Mouse (Mus musculus): ENCODE results near the gene Rps26.

The Rps26 gene

GRCm38 (mm10) chr10:128602470-128603128 lies 23.9 kb downstream of the Rps26 start:
- DNase-seq (ENCODE audit: low read depth), result no peak

GRCm38 (mm10) chr10:128601499-128601898 lies 25.0 kb downstream of the Rps26 start:
- no peak for DNase-seq (ENCODE audit: low read depth)

- no peak for DNase-seq (ENCODE audit: low read depth)
These were observed 28.1 kb downstream of the Rps26 start for GRCm38 (mm10) chr10:128598476-128598875.

DNA sequence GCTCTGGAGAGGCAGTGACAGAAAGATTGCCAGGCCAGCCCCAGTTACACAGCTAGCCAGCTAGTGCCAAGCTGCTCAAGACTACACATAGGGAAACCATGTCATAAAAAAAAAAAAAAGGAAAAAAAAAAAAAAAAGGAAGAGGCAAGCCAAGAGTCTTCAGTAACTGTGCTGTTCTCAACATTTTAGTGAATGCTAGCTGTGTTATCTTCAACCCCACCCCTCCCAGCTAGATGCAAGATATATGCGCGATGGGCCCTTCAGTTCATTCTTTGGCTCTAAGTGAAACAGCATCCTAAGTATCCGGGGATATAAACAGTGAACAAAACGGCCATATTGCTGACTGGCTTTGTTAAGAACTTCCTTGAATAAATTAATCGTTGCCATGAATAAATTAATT lies 33.8 kb downstream of the Rps26 start:
- DNase-seq (ENCODE audit: low read depth), result no peak

- peak; percentile 49 for DNase-seq (ENCODE audit: low read depth)
These were observed 35.1 kb downstream of the Rps26 start for GRCm38 (mm10) chr10:128591436-128591835.

DNA sequence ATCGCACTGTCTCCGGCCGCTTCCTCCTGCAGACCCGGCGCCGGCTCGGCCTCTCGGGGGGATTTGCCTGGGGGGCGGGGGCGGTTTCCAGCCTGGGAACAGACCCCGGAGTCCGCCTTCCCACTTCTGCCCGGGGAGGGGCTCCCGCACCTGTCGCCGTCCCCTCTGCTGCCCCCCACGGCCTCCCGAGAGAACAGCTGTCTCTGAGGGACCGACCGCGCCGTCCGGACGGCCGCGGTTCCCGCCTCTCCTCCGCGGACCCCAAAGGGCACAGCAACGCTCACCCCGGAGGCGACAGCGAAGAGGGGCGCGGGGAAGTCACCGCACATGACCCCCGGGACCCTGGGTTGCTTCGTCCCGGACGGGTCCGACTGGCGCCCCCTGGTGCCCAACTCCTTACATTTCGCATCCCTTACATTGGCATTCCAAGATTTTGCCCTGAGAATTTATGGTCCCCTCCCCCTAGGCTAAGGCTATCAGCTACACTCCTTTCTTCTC lies 36.3 kb downstream of the Rps26 start:
- DNase-seq (ENCODE audit: low read depth), result peak; percentile 59

DNA sequence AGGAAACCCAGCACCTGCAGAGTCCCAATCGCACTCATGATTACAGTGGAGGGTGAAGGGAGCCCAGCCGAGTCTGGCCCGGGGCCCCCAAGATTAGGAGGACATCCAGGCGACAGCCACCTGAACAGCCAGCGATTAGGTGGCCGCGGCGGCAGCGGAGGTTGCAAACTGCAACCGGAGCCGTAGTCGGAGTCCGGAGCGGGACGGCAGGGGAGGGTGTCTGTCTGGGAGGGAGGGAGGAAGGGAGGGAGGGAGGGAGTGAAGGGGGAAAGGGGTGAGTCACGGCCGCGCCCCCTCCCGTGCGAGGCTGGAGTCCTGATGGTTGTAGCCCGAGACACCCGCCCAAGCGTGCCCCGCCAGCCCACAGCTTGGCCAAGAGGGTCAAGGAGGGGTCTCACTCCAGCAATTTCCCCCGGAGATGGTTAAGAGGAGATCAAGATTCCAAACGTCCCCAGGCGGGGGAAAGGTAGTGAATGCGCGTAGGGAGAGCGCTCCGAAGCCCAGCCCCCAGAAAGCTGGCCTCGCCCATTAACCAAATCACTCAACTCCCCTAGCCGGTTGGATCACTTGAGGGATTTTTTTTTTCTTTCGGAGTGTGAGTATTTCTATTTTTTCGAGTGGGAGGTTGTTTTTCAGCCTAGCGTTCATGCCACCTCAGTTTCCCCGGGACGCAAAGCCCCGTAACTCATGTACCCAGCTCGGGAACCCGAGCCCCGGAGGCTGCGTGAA lies 36.9 kb downstream of the Rps26 start, which contains the start of gene Erbb3:
Gene Erbb3 (minus strand): TSS at position 189 of the 729 bp plus-strand sequence.
- DNase-seq (ENCODE audit: low read depth), result peak; percentile 76

DNA sequence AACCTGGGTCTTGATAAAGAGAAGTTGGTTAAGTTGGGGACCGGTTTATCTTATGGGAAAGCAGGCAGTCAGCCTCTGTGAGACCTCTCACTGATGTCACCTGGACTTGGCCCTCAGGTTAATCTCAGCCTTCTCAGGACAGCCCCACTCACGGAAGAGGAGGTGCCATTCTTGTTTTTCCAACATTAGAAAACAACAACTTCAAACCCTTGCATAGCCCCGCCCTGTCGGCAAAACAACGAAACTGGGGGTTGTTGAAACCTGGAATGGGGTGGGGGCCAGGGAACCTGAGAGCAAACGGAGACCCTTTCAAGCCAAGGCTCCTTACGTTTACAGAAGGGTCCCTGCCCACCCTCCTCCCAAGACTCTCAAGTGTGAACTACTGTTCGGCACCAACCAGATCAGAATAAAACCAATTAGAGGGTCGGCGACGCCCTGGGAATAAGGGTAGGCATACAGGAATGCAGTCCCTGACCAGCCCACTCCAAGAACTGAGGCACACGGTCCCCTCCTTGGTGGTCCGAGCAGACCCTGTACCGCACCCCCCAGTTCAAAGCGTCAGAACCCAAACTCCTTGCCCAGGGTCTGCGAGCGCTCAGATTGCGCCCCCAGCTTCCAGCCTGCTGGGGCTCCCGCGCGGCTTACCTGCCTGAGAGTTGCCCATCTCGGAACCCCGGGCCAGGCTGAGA lies 37.6 kb downstream of the Rps26 start:
- no peak for DNase-seq (ENCODE audit: low read depth)

DNA sequence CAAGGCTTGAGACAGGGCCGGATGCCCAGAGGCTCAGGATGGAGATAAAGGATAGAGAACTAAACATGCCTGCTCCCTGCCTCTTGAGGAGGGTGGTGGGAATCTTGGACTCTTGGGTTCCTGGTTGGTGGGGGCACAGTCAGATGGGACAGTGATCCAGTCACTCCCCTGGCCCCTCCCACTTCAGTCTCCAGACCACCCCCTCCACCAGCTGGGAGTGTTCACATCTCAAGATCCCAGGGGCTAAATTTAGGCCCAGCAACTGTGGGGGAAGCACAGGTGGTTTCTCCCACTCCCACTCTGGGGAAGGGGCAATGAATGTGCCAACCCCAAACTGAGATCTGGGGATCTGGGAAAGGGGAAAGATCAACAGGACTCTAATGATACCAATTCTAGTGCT lies 38.4 kb downstream of the Rps26 start:
- no peak for DNase-seq (ENCODE audit: low read depth)

DNA sequence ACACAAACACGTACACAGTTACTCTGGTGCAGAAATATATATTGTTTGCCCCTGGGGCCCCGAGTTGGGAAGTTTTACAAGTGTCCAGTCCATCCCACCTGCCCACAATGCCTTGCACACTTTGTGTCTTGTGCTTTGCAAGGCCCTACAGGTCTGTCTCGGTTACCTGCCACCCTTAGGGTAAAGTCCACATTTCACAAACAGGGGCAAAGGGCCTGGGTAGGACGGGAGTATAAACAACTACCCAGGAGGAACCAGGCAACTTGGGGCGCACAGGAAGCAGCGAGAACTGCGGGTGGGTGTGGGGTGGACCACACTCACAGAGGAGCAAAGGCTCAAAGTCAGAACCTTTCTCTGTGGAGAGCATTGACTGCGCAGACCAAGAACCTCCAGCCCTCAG lies 38.9 kb downstream of the Rps26 start:
- DNase-seq (ENCODE audit: low read depth), result no peak

- no peak for DNase-seq (ENCODE audit: low read depth)
These were observed 39.4 kb downstream of the Rps26 start for GRCm38 (mm10) chr10:128587120-128587519.

- no peak for DNase-seq (ENCODE audit: low read depth)
These were observed 40.0 kb downstream of the Rps26 start for GRCm38 (mm10) chr10:128586546-128586945.

- no peak for DNase-seq (ENCODE audit: low read depth)
These were observed 42.2 kb downstream of the Rps26 start for GRCm38 (mm10) chr10:128584386-128584785.

DNA sequence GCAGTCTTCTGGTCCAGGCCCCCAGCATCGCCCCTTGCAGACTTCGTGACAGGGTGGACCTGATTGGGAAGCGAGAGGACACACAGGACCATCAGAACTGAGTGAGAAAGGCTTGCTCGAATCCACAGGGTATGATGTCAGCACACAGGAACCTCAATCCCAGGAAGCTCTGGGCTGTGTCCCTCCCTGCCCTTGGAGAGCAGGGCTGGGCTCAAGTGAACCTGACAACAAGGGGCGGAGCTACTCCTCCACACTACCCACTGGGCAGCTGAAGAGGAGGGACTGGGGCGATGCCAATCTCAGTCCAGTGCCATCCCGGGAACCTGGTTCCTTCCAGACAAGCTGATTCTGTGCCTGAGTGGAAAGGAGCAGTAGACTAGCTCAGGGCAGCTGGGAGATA lies 42.9 kb downstream of the Rps26 start:
- DNase-seq (ENCODE audit: low read depth), result no peak

GRCm38 (mm10) chr10:128579731-128580130 lies 46.8 kb downstream of the Rps26 start:
- no peak for DNase-seq (ENCODE audit: low read depth)

- no peak for DNase-seq (ENCODE audit: low read depth)
These were observed 47.2 kb downstream of the Rps26 start for GRCm38 (mm10) chr10:128579298-128579697.

DNA sequence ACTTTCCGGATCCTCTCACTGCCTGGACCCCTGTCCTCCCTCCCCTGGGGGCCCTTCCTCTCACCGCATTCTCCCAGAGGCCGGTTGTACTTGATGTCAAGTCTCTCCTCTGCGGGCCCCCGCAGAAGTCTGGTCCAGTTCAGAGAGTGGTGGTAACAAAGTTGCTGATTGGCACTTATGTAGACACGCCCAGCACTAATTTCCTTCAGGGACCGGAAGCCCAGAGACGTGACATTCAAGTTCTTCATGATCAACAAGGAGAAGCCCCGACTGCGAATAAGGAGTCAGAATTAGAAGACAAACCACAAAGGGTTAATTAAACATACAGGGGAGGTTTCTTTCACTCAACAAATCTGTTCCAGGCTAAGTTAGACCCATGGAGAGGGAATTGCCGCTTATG lies 48.2 kb downstream of the Rps26 start:
- no peak for DNase-seq (ENCODE audit: low read depth)

DNA sequence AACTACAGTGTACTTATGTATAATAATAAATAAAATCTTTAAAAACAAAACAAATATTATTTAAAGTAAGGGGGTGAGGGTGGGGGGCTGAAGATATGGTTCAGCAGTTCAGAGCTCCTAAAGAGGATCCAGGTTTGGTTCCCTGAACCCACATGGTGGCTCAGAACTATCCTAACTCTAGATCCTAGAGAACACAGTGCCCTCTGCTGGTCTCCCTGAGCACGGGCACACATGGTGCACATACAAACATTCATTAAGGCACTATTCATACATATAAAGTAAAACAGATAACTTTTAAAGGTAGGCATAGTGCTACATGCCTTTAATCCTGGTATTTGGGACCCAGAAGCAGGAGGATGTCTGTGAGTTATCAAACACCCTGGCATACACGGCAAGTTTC lies 51.5 kb downstream of the Rps26 start:
- peak; percentile 53 for DNase-seq (ENCODE audit: low read depth)
